Mouse (Mus musculus) MEL (cell line): ENCODE results near the gene Hhex. TPM values are rescaled to one million over a fixed set of nuclear protein-coding genes. Genes with fewer than 3 reads are reported as not detected.

Experiments used
- DNase-seq: peaks from one replicate; pipeline ENCODE4 v3.0.0; 2011; ENCODE audit warnings: low read depth, low spot score
- H3K27ac ChIP-seq: 2 replicates; pipeline ENCODE4 v1.5.1; 2012; ENCODE audit warnings: low read depth, mild to moderate bottlenecking, control low read depth, low read length, moderate library complexity; ENCODE audit not compliant: control insufficient read depth
- H3K27me3 ChIP-seq, 2 experiments: fragments of 150-350 bp in 1 of 2; sonication (generic) in 1 of 2; 2 replicates each; pipeline ENCODE4 v1.6.1; 2012; ENCODE audit warnings: low read length in 2 of 2, mild to moderate bottlenecking in 2 of 2, improper control_type of control experiment in 1 of 2, moderate library complexity in 1 of 2; ENCODE audit not compliant: insufficient read depth in 2 of 2, control insufficient read depth in 1 of 2
- H3K36me3 ChIP-seq, 2 experiments: 2 replicates each; pipeline ENCODE4 v1.6.1; 2012 to 2014; ENCODE audit warnings: low read length in 2 of 2, improper control_type of control experiment in 1 of 2, inconsistent platforms in 1 of 2, mild to moderate bottlenecking in 1 of 2; ENCODE audit not compliant: insufficient read depth in 2 of 2, control insufficient read depth in 1 of 2
- H3K4me1 ChIP-seq, 2 experiments: fragments of 150-350 bp in 1 of 2; sonication (generic) in 1 of 2; 2 replicates each; pipeline ENCODE4 v1.6.1; 2012; ENCODE audit warnings: low read length in 2 of 2, improper control_type of control experiment in 1 of 2, mild to moderate bottlenecking in 1 of 2; ENCODE audit not compliant: insufficient read depth in 2 of 2, control insufficient read depth in 1 of 2
- H3K4me3 ChIP-seq, 2 experiments: fragments of 150-350 bp in 1 of 2; sonication (generic) in 1 of 2; 2 replicates each; pipeline ENCODE4 v1.5.1; 2012; ENCODE audit warnings: low read depth in 2 of 2, low read length in 2 of 2, mild to moderate bottlenecking in 2 of 2, moderate library complexity in 2 of 2, control low read depth in 1 of 2, improper control_type of control experiment in 1 of 2; ENCODE audit not compliant: control insufficient read depth in 1 of 2, insufficient read depth in 1 of 2
- H3K79me2 ChIP-seq: 2 replicates; pipeline ENCODE4 v1.6.1; 2012; ENCODE audit warnings: mild to moderate bottlenecking, low read length, moderate library complexity; ENCODE audit not compliant: control insufficient read depth, poor library complexity, insufficient read depth
- H3K9ac ChIP-seq: 2 replicates; pipeline ENCODE4 v1.6.1; 2012; ENCODE audit warnings: low read depth, mild to moderate bottlenecking, control low read depth, low read length, moderate library complexity; ENCODE audit not compliant: control insufficient read depth, poor library complexity, severe bottlenecking
- H3K9me3 ChIP-seq: fragments of 150-350 bp; sonication (generic); replicated peaks from 2 replicates; pipeline ENCODE4 v1.6.1; 2012; ENCODE audit warnings: mild to moderate bottlenecking, low read length, improper control_type of control experiment, moderate library complexity; ENCODE audit not compliant: insufficient read depth
- ELF1 ChIP-seq: IDR thresholded peaks from 2 replicates; pipeline ENCODE4 v1.6.1; 2014; ENCODE audit warnings: low read depth, mild to moderate bottlenecking, inconsistent platforms, low read length, improper control_type of control experiment, moderate library complexity
- EP300 ChIP-seq, 2 experiments: IDR thresholded peaks; 2 replicates each; pipeline ENCODE4 v1.6.1; 2011; ENCODE audit warnings: improper control_type of control experiment in 2 of 2, low read length in 2 of 2, low read depth in 1 of 2, mild to moderate bottlenecking in 1 of 2
- GABPA ChIP-seq: IDR thresholded peaks from 2 replicates; pipeline ENCODE4 v1.6.1; 2012; ENCODE audit warnings: low read depth, mild to moderate bottlenecking, inconsistent platforms, low read length, improper control_type of control experiment, moderate library complexity
- MAFK ChIP-seq: IDR thresholded peaks from 2 replicates; pipeline ENCODE4 v1.6.1; 2011; ENCODE audit warnings: low read depth, mild to moderate bottlenecking, low read length, improper control_type of control experiment, borderline replicate concordance
- MAZ ChIP-seq: IDR thresholded peaks from 2 replicates; pipeline ENCODE4 v1.6.1; 2012; ENCODE audit warnings: low read depth, mild to moderate bottlenecking, inconsistent platforms, low read length, improper control_type of control experiment
- MEF2A ChIP-seq: IDR thresholded peaks from 2 replicates; pipeline ENCODE4 v1.6.1; 2014; ENCODE audit warnings: low read depth, mild to moderate bottlenecking, inconsistent platforms, low read length, improper control_type of control experiment; ENCODE audit not compliant: poor library complexity, insufficient replicate concordance, severe bottlenecking; ENCODE audit errors: extremely low read depth
- MXI1 ChIP-seq: IDR thresholded peaks from 2 replicates; pipeline ENCODE4 v1.6.1; 2011; ENCODE audit warnings: mild to moderate bottlenecking, low read depth, low read length, improper control_type of control experiment
- MYB ChIP-seq: IDR thresholded peaks from 2 replicates; pipeline ENCODE4 v1.6.1; 2011; ENCODE audit warnings: mild to moderate bottlenecking, low read depth, low read length, improper control_type of control experiment
- NELFE ChIP-seq: IDR thresholded peaks from 2 replicates; pipeline ENCODE4 v1.6.1; 2011; ENCODE audit warnings: low read depth, low read length, improper control_type of control experiment
- POLR2A ChIP-seq, 2 experiments: IDR thresholded peaks; 2 replicates each; pipeline ENCODE4 v1.6.1; 2011 to 2012; ENCODE audit warnings: low read length in 2 of 2, mild to moderate bottlenecking in 2 of 2, control low read depth in 1 of 2, improper control_type of control experiment in 1 of 2, low read depth in 1 of 2, moderate library complexity in 1 of 2; ENCODE audit not compliant: control insufficient read depth in 1 of 2, insufficient read depth in 1 of 2, poor library complexity in 1 of 2
- TBP ChIP-seq: IDR thresholded peaks from 2 replicates; pipeline ENCODE4 v1.8.0; 2011; ENCODE audit warnings: low read depth, low read length, improper control_type of control experiment
- TCF12 ChIP-seq: IDR thresholded peaks from 2 replicates; pipeline ENCODE4 v1.6.1; 2014; ENCODE audit warnings: low read depth, mild to moderate bottlenecking, inconsistent platforms, low read length, improper control_type of control experiment, moderate library complexity
- ZC3H11A ChIP-seq: IDR thresholded peaks from 2 replicates; pipeline ENCODE4 v1.6.1; 2012; ENCODE audit warnings: low read depth, mild to moderate bottlenecking, inconsistent platforms, low read length, improper control_type of control experiment
- ZKSCAN1 ChIP-seq: IDR thresholded peaks from 2 replicates; pipeline ENCODE4 v1.6.1; 2012; ENCODE audit warnings: low read depth, mild to moderate bottlenecking, inconsistent platforms, low read length, improper control_type of control experiment, moderate library complexity
- ZMIZ1 ChIP-seq: IDR thresholded peaks from 2 replicates; pipeline ENCODE4 v1.6.1; 2012; ENCODE audit warnings: low read depth, mild to moderate bottlenecking, inconsistent platforms, low read length, improper control_type of control experiment, moderate library complexity
- ZNF384 ChIP-seq: IDR thresholded peaks from 2 replicates; pipeline ENCODE4 v1.6.1; 2012; ENCODE audit warnings: low read depth, mild to moderate bottlenecking, inconsistent platforms, low read length, improper control_type of control experiment
- polyA plus RNA-seq, 2 experiments: library from polyadenylated mRNA; stranded (reverse) in 1 of 2; unstranded in 1 of 2; fragments of >175 nt in 1 of 2; fragments of >200 nt in 1 of 2; gene quantifications; 2 replicates each; pipeline versions ENCODE4 v1.2.1 to v1.2.4; 2012; ENCODE audit warnings: low replicate concordance in 2 of 2, low read depth in 1 of 2; ENCODE audit not compliant: insufficient read length in 2 of 2, insufficient read depth in 1 of 2, missing spikeins in 1 of 2
- total RNA-seq: library from RNA; depleted of rRNA; stranded (reverse); fragments of 300-350 nt; gene quantifications from 2 replicates; pipeline ENCODE4 v1.2.3, GENCODE M21; 2012; rRNA removed

The Hhex gene
- total and polyA plus RNA-seq, 3 experiments = not detected

- no peak overlapping the region for H3K9ac ChIP-seq
- TF ChIP-seq ZKSCAN1 = no peak
- TF ChIP-seq GABPA = no peak
- TF ChIP-seq MAFK = no peak
- TF ChIP-seq ZNF384 = no peak
- TF ChIP-seq TCF12 = no peak
- no peak for TF ChIP-seq MAZ
- no peak for TF ChIP-seq ZC3H11A
- TF ChIP-seq EP300 (IDR thresholded peaks at IDR 0.05; ENCODE audit: low read depth in 1 of 2, low read length in 2 of 2) = no peak
- no peak for TF ChIP-seq MEF2A
- TF ChIP-seq MYB = no peak
- no peak for TF ChIP-seq ZMIZ1
- no peaks in the 10 kb centered on the region for H3K27me3 ChIP-seq
- no peak for DNase-seq
- peaks cover 0 to 3% of the 10 kb centered on the region in 2 experiments; a peak in 1 of 4 replicates for H3K36me3 ChIP-seq
- no peaks in the 10 kb centered on the region for H3K9me3 ChIP-seq
- peaks cover 0 to 5% of the 10 kb centered on the region in 2 experiments; a peak in 2 of 4 replicates for H3K4me1 ChIP-seq
- H3K4me3 ChIP-seq = no peak overlapping the region
- H3K79me2 ChIP-seq = no peaks in the 10 kb centered on the region
- no peak overlapping the region for H3K27ac ChIP-seq
These were observed 53.3 kb downstream of the Hhex start for GRCm38 (mm10) chr19:37487811-37488475.

- H3K4me1 ChIP-seq = peaks cover 4 to 12% of the 10 kb centered on the region in 2 experiments
- no peak overlapping the region for H3K27ac ChIP-seq
- no peak overlapping the region for H3K9ac ChIP-seq
- DNase-seq = peak; percentile 79
- H3K79me2 ChIP-seq = no peaks in the 10 kb centered on the region
- H3K9me3 ChIP-seq = no peaks in the 10 kb centered on the region
- H3K27me3 ChIP-seq = no peaks in the 10 kb centered on the region
- H3K4me3 ChIP-seq = peak overlapping the region in 1 of 2 experiments; percentile 32; a peak in 1 of 4 replicates
- H3K36me3 ChIP-seq = peaks cover 0 to 10% of the 10 kb centered on the region in 2 experiments; a peak in 2 of 4 replicates
- TF ChIP-seq MAFK (no peak), MXI1 (no peak), ELF1 (peak; percentile 40; the same call in 1 of the 2 replicates), ZNF384 (peak; percentile 79), GABPA (no peak), TBP (peak; percentile 66; the same call in 1 of the 2 replicates), NELFE (peak; percentile 31; the same call in 1 of the 2 replicates), POLR2A (IDR thresholded peaks at IDR 0.05; ENCODE audit: control insufficient read depth in 1 of 2, insufficient read depth in 1 of 2, low read depth in 1 of 2, low read length in 2 of 2, poor library complexity in 1 of 2) (peak in 1 of 2 experiments; percentile 44; a peak in 1 of 4 replicates)
These were observed 54.1 kb downstream of the Hhex start for GRCm38 (mm10) chr19:37488608-37489262.

Other genes with a start within 250 kb of the Hhex start
- gene March5, start 227.3 kb upstream of the Hhex start, total RNA-seq = 65.6 and 68.5 TPM in 2 replicates
- 10 to 100 TPM in 1 of 2 experiments, not detected in 1; 83.5 TPM for gene March5, start 227.3 kb upstream of the Hhex start, polyA plus RNA-seq
- 0.29 and 0.35 TPM in 2 replicates for gene Cpeb3, start 226.2 kb upstream of the Hhex start, total RNA-seq
- under 1 TPM in 1 of 2 experiments, not detected in 1; 0.93 TPM for gene Cpeb3, start 226.2 kb upstream of the Hhex start, polyA plus RNA-seq
- gene Ide, start 97.0 kb upstream of the Hhex start, total RNA-seq = 32.6 and 41.1 TPM in 2 replicates
- gene Ide, start 97.0 kb upstream of the Hhex start, polyA plus RNA-seq = 10 to 100 TPM; 76.8 to 87.5 TPM
- gene Kif11, start 58.4 kb upstream of the Hhex start, total RNA-seq = 50.5 and 62.6 TPM in 2 replicates
- 10 to 100 TPM; 44.8 to 50.1 TPM for gene Kif11, start 58.4 kb upstream of the Hhex start, polyA plus RNA-seq
- 30.2 and 30.9 TPM in 2 replicates for gene Exoc6, start 115.6 kb downstream of the Hhex start, total RNA-seq
- 10 to 100 TPM in 1 of 2 experiments, not detected in 1; 41.2 TPM for gene Exoc6, start 115.6 kb downstream of the Hhex start, polyA plus RNA-seq